Mouse (Mus musculus) urinary bladder, postnatal 14 days (tissue): ENCODE data around the gene Fxyd2.
A peak's percentile ranks its signal among the peaks of the same experiment; 100 is the strongest.

ENCODE experiments used
- DNase-seq: peaks from one replicate; pipeline ENCODE4 v3.0.0; 2021; ENCODE audit warnings: low spot score

Fxyd2 gene

GRCm38 (mm10) chr9:45399434-45399833, at the start of gene Fxyd2:
Fxyd2 (plus strand) TSS chr9:45399669.
- DNase-seq = no peak

- DNase-seq = no peak
Measured at GRCm38 (mm10) chr9:45349851-45350250, 49.6 kb upstream of the Fxyd2 start.

DNA sequence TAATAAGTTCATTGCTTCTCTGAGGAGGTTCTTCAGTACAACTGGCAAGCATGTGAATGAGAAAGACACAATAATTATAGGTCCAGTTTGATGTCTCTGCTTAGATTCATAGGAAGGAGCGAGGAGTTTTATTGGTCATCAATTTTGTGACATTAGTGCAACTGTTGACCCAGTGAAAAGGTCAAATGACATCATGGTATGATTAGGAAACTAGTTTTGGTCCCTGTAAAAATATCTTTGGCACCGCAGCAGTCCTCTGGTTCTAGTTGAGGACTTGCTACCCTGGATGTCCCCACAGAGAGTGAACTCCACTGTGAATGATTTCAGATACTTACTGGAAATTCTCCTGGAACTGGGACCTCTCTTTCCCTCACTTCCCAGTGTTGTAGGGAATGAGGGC, 44.3 kb upstream of the Fxyd2 start:
- no peak for DNase-seq

GRCm38 (mm10) chr9:45358356-45358755, 41.1 kb upstream of the Fxyd2 start:
- no peak for DNase-seq

DNA sequence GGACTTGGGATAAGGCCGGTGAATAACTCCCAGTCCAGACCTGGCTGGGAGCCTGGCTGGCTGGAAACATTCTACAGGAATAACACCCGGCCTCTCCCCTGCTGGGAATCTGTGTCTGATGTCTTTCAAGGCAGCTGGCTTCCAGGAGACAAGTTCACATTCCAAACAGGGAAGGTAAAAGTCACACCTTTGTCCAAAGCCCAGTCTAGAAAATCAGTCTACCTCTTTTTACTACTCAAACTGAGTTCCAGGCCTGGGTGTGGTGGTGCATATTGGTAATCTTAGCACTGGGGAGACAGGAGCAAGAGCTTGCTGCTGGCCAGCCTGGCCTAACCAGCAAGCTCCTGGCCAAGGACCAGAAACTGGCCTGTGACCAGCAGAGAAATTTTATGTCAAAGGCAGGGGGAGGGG, 37.4 kb upstream of the Fxyd2 start:
- DNase-seq = peak; percentile 29

GRCm38 (mm10) chr9:45363639-45364214, 35.7 kb upstream of the Fxyd2 start:
- no peak for DNase-seq

GRCm38 (mm10) chr9:45367716-45368115, 31.8 kb upstream of the Fxyd2 start:
- DNase-seq = no peak

DNA sequence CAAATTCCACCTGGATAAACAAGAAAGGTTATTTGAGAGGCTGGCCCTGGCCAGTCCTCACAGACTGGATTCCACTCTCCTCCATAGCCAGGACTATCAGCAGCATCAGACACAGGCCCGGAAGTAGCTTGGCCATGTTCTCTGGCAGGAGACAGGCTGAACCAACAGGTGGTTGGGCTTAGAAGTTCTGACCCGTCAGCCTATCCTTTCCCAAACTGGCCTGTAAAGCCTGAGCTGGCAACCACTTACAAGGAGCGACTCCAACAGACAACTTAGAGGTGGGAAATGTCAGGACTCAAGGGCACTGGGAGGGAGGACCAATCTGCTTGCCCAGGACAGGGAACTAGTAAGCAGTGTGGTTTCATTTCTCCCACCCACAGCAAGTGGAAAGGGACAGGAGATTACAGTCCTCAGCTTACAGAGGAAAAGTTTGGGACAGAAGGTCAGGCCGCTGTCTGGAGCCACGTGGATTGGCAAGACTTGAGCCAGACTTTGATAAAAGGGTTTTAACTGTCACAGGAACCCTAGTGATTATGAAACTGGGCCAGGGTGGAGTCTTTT, 31.0 kb upstream of the Fxyd2 start:
- no peak for DNase-seq

- DNase-seq = peak; percentile 51
Measured at GRCm38 (mm10) chr9:45370117-45370561, 29.3 kb upstream of the Fxyd2 start, which contains the start of gene Fxyd6. Fxyd6 (plus strand) TSS chr9:45370185.

GRCm38 (mm10) chr9:45370616-45371336, 28.7 kb upstream of the Fxyd2 start:
- no peak for DNase-seq

DNA sequence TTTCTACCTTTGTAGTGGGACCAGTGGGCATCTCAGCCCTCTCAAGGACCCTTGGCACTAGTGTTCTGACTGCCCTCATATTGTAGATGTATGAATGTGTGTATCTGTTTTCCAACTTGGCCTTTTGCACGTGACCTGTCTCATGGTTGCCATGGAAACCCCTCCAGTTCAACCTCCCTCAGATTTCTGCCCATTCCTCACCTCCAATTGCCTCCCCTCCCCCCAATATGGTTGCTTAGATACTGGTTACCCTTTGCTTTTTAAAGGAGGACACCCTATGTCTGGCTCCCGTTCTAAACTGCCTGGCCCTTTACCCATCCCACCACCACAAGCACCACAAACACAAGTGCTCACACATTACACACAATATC, 28.1 kb upstream of the Fxyd2 start:
- DNase-seq = no peak

- DNase-seq = no peak
Measured at GRCm38 (mm10) chr9:45373896-45374295, 25.6 kb upstream of the Fxyd2 start.

- DNase-seq = no peak
Measured at GRCm38 (mm10) chr9:45374988-45375502, 24.4 kb upstream of the Fxyd2 start.

DNA sequence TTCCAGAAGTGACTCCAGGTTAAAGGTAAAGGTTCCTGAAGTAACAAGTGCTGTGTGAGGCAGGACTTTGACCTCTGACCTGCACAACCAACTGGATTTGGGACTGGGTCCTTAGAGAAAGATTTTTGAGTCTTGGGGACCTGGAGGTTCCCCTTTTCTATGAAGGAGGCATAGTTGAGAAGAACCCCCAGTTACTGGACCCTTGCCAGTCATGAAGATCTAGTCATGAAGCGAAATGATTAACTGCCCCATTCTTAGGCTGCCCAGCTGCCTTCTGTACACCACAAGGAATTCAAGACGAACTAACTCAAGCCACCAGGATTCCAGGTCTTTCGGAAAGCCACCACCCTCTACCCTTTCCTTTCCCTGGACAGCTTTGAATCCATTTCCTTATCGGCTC, 23.0 kb upstream of the Fxyd2 start:
- no peak for DNase-seq

DNA sequence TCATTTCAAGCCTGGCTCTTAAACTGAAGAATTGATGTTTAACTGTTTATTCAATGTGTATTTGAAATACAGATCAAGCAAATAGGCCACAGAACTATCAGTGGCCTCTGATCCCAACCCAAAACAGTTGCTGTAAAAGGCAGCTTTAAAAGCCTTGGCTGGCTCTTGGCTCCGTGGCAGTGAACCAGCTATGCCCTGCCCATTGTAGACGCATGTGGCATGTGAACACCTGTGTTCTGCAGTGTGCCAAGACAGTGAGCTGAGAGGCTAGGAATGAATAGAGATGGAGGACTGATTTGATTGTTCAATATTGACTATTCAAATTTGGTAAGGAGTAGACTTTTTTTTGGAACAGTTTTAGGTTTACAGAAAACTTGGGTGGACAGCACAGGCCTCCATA, 22.6 kb upstream of the Fxyd2 start:
- peak; percentile 25 for DNase-seq

- no peak for DNase-seq
Measured at GRCm38 (mm10) chr9:45380411-45381251, 18.8 kb upstream of the Fxyd2 start.

DNA sequence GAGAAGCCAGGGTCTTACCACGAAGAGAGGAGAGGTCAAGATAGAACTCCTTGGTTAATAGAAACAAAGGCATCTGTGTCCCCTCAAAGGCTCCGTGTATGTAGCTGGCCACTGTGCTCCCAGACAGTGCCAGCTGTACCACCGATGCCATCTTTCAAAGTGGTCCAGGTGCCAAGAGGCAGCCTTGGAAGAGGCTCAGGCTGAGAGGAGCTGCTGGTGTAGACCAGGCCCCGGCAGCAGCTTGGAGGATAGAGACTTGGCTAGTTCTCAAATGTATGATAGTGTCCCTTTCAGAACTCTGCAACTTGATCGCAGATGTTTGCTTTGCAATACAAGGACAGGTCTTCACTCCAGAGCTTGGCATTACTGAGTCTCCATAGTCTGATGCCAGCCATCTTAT, 17.1 kb upstream of the Fxyd2 start:
- DNase-seq = no peak

DNA sequence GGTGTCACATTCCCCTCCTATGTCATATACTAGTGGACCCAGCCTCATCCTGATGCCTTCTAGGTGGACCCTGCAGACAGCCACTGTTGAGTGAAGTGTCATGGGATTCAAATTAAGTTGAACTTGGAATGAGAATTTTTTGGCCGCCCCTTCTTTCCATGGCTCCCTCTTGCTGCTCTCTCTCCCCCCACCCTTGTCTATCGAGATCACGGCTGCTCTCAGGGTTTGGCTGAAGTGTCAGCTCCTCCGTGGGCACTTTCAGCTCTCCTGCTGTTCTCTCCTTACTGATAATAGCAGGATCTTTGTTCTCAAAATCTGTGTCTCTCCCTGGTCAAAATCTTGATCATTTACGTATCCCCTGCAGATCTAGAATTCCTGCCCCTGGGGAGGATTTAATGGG, 16.6 kb upstream of the Fxyd2 start:
- no peak for DNase-seq

DNA sequence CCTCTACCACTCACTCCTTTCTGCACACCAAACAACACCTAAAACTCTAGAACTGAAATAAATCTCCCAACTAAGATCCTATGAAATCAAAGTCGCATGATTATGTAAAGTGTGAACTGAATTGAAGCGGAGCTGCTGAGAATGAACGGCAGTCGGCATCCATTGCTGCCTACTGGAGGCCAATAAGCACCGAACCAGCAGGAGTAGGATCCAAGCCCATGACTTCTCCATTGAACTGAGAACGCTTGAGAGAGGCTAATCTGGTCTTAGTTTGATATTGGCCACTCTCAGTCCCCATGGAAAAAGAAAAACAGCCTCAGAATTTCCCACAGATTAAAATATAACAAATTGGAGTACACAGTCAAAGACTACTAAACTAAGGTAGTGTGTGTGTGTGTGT, 15.6 kb upstream of the Fxyd2 start:
- DNase-seq = no peak

DNA sequence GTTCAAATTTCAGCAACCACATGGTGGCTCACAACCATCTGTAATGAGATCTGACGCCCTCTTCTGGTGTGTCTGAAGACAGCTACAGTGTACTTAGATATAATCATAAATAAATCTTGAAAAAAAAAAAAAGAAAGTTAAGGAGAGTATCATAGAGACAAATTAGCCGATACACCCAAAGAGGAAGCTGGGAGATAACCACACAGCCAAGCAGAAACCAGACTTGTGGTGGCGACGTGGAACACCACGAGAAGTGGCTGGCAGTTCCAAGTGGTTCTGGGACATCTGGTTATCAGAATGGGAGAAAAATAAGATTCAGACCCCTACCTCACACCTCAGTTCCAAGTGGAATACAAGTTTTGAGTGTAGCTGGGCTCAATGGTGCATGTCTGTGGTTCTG, 12.8 kb upstream of the Fxyd2 start:
- no peak for DNase-seq

DNA sequence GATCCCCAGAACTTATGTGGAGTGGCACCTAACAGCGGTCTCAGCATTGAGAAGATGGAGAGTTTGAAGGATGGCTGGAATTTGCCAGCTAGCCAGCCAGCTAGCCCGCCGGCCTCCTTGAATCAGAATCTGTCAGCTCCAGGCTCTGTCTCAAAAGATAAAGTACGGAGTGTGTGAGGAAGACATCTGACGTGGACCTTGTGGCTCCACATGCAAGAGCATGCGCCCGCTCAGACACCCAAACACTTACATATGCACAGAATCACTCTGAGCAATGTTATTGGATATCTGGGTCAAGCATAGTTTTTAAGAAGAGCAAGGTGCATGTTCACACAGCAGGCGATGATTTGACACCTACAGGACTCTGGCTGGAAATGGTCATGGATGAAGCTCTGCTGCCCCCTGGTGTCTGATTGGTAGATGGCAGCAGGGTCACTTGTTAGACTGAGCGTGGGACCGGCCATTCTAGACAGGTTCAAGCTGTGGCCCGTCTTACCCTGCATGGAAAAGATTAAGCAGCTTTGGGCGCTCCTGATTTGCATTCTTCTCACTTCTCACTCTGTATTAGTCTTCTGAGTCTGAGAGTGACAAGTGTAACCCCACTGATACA, 11.0 kb upstream of the Fxyd2 start:
- peak; percentile 89 for DNase-seq

DNA sequence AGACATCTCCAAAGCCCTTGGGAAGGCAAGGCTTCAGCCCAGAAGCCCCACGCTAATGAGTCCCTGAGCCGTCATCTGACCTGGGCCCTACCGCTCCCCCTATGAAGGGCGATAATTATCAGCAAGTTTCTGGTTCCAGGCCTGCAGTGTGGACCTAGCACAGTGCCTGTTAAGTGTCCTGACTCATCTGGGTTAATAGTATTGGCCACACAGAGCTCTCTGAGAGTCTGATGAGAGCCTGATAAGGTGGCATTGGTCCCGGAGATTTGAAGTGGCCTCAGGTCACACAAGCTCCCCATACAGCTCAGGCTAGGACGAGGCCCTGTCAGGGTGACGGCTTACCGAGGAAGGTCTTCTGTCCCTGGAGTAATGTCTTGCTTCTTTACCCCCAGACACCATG, 9.9 kb upstream of the Fxyd2 start:
- DNase-seq = peak; percentile 56
